Mouse (Mus musculus): ENCODE measurements around the gene Pigo. TPM values are rescaled to one million over a fixed set of nuclear protein-coding genes. Genes with fewer than 3 reads are reported as not detected.

The Pigo gene
- polyA plus RNA-seq, 1 experiment, result 8.0 TPM

DNA sequence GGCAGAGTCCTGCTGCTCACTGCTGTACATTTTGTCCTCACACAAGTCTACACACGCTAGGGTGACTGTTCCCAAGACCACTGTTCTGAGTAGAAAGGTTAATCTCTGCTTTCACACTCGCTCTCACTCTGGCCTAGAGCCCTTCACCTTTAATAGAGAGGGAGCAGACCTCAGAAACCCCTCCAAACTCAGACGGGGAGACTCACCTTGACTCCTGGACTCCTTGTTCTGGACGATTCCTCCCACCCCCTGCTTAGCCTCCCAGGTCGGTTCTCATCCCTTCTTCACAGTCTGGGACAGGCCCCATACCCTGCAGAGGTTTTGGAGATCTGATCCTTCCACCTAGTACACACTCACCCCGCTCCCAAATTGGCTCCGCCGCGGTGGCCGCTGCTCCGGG is 14.0 kb upstream of the Pigo start:
- Histone ChIP-seq H3K79me2 (ENCODE audit: control insufficient read depth, insufficient read depth) (peaks cover 7% of the 10 kb centered on the region), H3K36me3 (ENCODE audit: control insufficient read depth, insufficient read depth) (peaks cover 4% of the 10 kb centered on the region), H3K4me2 (ENCODE audit: low read depth) (peak overlapping the region; percentile 83), H3ac (ENCODE audit: control insufficient read depth, insufficient read length) (peak overlapping the region; percentile 14), H3K4me3 (peak overlapping the region; percentile 73), H3K27me3 (ENCODE audit: control insufficient read depth, insufficient read depth, insufficient read length) (no peaks in the 10 kb centered on the region)
- TF ChIP-seq USF1 (IDR thresholded peaks at IDR 0.05; ENCODE audit: low read depth), result no peak
- no peak for TF ChIP-seq MAX (IDR thresholded peaks at IDR 0.05; ENCODE audit: low read depth)
- no peak for TF ChIP-seq MYOG (IDR thresholded peaks at IDR 0.05; ENCODE audit: control insufficient read depth in 1 of 3, insufficient read depth in 1 of 3, insufficient read length in 2 of 3, low read depth in 2 of 3)
- no peak for TF ChIP-seq MYOD1 (IDR thresholded peaks at IDR 0.05; ENCODE audit: control insufficient read depth in 1 of 3, insufficient read length in 2 of 3, low read depth in 2 of 3)
- no peak for TF ChIP-seq POLR2AphosphoS2 (IDR thresholded peaks at IDR 0.05; ENCODE audit: insufficient read length, low read depth)
- TF ChIP-seq SRF (IDR thresholded peaks at IDR 0.05; ENCODE audit: control insufficient read depth, insufficient read length, low read depth), result no peak
- no peak for TF ChIP-seq TCF12 (IDR thresholded peaks at IDR 0.05; ENCODE audit: insufficient read depth, poor library complexity, severe bottlenecking)
- TF ChIP-seq CEBPB (IDR thresholded peaks at IDR 0.05; ENCODE audit: insufficient read depth, poor library complexity, severe bottlenecking), result no peak
- no peak for TF ChIP-seq POLR2A (IDR thresholded peaks at IDR 0.05; ENCODE audit: insufficient read length, low read depth)
- TF ChIP-seq TCF3 (IDR thresholded peaks at IDR 0.05; ENCODE audit: insufficient read length, low read depth), result no peak
- TF ChIP-seq E2F4 (IDR thresholded peaks at IDR 0.05; ENCODE audit: insufficient read depth), result no peak
- no peak for TF ChIP-seq REST (IDR thresholded peaks at IDR 0.05; ENCODE audit: insufficient read depth, insufficient read length)

DNA sequence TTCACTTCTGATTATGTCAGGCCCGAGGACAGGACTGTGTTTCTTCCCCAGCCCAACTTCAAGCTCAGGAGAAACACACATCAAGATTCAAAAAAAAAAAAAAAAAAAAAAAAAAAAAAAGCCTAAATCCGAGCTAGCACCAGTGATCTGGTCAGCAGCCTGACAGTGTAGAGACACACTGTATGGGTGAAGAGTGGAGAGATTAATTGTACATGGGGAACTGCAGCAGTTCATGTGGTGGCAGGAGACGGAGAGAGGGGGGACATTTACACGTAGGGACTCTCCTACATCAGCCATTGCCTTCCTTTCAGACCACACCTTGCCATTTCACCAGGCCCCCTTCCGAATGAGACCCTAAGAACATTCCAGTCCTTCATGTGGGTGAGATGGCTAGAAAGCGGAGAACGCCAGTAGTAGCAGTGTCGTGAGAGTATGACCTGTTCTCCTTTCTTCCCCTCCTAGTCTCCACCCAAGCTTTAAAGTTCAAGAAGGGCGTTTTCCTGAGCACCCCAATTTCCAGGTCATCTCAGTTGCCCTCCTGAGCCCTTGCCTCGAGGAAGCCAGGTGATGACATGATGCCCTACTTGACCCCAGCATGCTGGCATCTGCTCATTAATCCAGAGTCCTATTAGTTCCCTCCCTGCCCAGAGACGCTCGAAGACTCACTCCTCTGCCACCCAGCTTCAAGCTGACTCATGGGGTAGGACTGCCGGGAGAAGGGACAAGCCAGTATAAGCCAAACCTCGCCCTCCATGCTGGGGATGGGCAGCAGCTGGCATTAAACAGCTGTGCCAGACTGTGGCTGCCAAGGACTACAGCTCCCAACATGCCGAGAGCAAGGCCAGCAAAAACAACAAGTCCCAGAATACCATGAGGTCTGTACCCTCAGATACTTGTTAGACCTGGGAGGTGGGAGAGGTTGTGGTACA is 13.2 kb upstream of the Pigo start:
- Histone ChIP-seq H3ac (ENCODE audit: control insufficient read depth, insufficient read length) (peak overlapping the region; percentile 14), H3K27me3 (ENCODE audit: control insufficient read depth, insufficient read depth, insufficient read length) (no peaks in the 10 kb centered on the region), H3K4me2 (ENCODE audit: low read depth) (peak overlapping the region; percentile 83), H3K36me3 (ENCODE audit: control insufficient read depth, insufficient read depth) (peaks cover 10% of the 10 kb centered on the region), H3K4me3 (peak overlapping the region; percentile 73), H3K79me2 (ENCODE audit: control insufficient read depth, insufficient read depth) (peaks cover 7% of the 10 kb centered on the region)
- TF ChIP-seq E2F4 (IDR thresholded peaks at IDR 0.05; ENCODE audit: insufficient read depth) (no peak), POLR2A (IDR thresholded peaks at IDR 0.05; ENCODE audit: insufficient read length, low read depth) (peak; percentile 56), USF1 (IDR thresholded peaks at IDR 0.05; ENCODE audit: low read depth) (no peak), MYOD1 (IDR thresholded peaks at IDR 0.05; ENCODE audit: control insufficient read depth in 1 of 3, insufficient read length in 2 of 3, low read depth in 2 of 3) (peak; percentile 84 to 98 (median 98)), POLR2AphosphoS2 (IDR thresholded peaks at IDR 0.05; ENCODE audit: insufficient read length, low read depth) (peak; percentile 59), TCF12 (IDR thresholded peaks at IDR 0.05; ENCODE audit: insufficient read depth, poor library complexity, severe bottlenecking) (peak; percentile 90), REST (IDR thresholded peaks at IDR 0.05; ENCODE audit: insufficient read depth, insufficient read length) (no peak), TCF3 (IDR thresholded peaks at IDR 0.05; ENCODE audit: insufficient read length, low read depth) (peak; percentile 93), MYOG (IDR thresholded peaks at IDR 0.05; ENCODE audit: control insufficient read depth in 1 of 3, insufficient read depth in 1 of 3, insufficient read length in 2 of 3, low read depth in 2 of 3) (peak; percentile 94 to 99 (median 98)), CEBPB (IDR thresholded peaks at IDR 0.05; ENCODE audit: insufficient read depth, poor library complexity, severe bottlenecking) (no peak), MAX (IDR thresholded peaks at IDR 0.05; ENCODE audit: low read depth) (no peak), SRF (IDR thresholded peaks at IDR 0.05; ENCODE audit: control insufficient read depth, insufficient read length, low read depth) (peak; percentile 58)

- TF ChIP-seq SRF (IDR thresholded peaks at IDR 0.05; ENCODE audit: control insufficient read depth, insufficient read length, low read depth) (peak; percentile 92), MYOG (IDR thresholded peaks at IDR 0.05; ENCODE audit: control insufficient read depth in 1 of 3, insufficient read depth in 1 of 3, insufficient read length in 2 of 3, low read depth in 2 of 3) (peak in 2 of 3 experiments; percentile 13 to 36), TCF3 (IDR thresholded peaks at IDR 0.05; ENCODE audit: insufficient read length, low read depth) (no peak), CEBPB (IDR thresholded peaks at IDR 0.05; ENCODE audit: insufficient read depth, poor library complexity, severe bottlenecking) (no peak), MYOD1 (IDR thresholded peaks at IDR 0.05; ENCODE audit: control insufficient read depth in 1 of 3, insufficient read length in 2 of 3, low read depth in 2 of 3) (peak in 2 of 3 experiments; percentile 68 to 75)
- Histone ChIP-seq H3K4me3 (peak overlapping the region; percentile 73), H3K4me2 (ENCODE audit: low read depth) (peak overlapping the region; percentile 83), H3K36me3 (ENCODE audit: control insufficient read depth, insufficient read depth) (peaks cover 16% of the 10 kb centered on the region), H3K27me3 (ENCODE audit: control insufficient read depth, insufficient read depth, insufficient read length) (no peaks in the 10 kb centered on the region), H3K79me2 (ENCODE audit: control insufficient read depth, insufficient read depth) (peaks cover 7% of the 10 kb centered on the region), H3ac (ENCODE audit: control insufficient read depth, insufficient read length) (no peak overlapping the region)
These were observed 12.4 kb upstream of the Pigo start for GRCm38 (mm10) chr4:43037860-43038566.

DNA sequence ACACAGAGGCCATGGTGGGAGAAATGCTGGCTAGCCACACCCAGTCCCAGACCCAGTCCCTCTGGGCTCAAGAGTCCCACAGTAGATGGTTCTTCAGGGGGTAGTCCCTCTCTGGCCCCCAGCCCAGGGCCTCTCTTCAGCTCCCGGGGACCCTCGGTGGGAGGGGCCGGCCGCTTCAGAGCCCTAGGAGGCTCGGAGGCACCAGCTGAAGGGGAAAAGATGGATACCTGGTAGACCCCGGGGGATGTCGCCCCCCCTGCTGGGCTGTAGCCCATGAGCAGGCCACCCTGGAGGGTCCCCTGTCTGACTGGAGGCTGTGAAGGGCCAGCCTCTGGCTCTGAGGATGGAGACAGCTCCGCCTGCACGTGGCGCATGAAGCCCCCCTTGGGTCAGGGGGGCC is 10.7 kb upstream of the Pigo start:
- TF ChIP-seq MYOG (IDR thresholded peaks at IDR 0.05; ENCODE audit: control insufficient read depth in 1 of 3, insufficient read depth in 1 of 3, insufficient read length in 2 of 3, low read depth in 2 of 3), result no peak
- TF ChIP-seq MAX (IDR thresholded peaks at IDR 0.05; ENCODE audit: low read depth), result no peak
- no peak for TF ChIP-seq SRF (IDR thresholded peaks at IDR 0.05; ENCODE audit: control insufficient read depth, insufficient read length, low read depth)
- no peak for TF ChIP-seq TCF12 (IDR thresholded peaks at IDR 0.05; ENCODE audit: insufficient read depth, poor library complexity, severe bottlenecking)
- TF ChIP-seq POLR2A (IDR thresholded peaks at IDR 0.05; ENCODE audit: insufficient read length, low read depth), result no peak
- no peak for TF ChIP-seq REST (IDR thresholded peaks at IDR 0.05; ENCODE audit: insufficient read depth, insufficient read length)
- no peak for TF ChIP-seq E2F4 (IDR thresholded peaks at IDR 0.05; ENCODE audit: insufficient read depth)
- no peak for TF ChIP-seq TCF3 (IDR thresholded peaks at IDR 0.05; ENCODE audit: insufficient read length, low read depth)
- no peak for TF ChIP-seq CEBPB (IDR thresholded peaks at IDR 0.05; ENCODE audit: insufficient read depth, poor library complexity, severe bottlenecking)
- no peak for TF ChIP-seq POLR2AphosphoS2 (IDR thresholded peaks at IDR 0.05; ENCODE audit: insufficient read length, low read depth)
- no peak for TF ChIP-seq USF1 (IDR thresholded peaks at IDR 0.05; ENCODE audit: low read depth)
- no peak for TF ChIP-seq MYOD1 (IDR thresholded peaks at IDR 0.05; ENCODE audit: control insufficient read depth in 1 of 3, insufficient read length in 2 of 3, low read depth in 2 of 3)
- Histone ChIP-seq H3ac (ENCODE audit: control insufficient read depth, insufficient read length) (no peak overlapping the region), H3K36me3 (ENCODE audit: control insufficient read depth, insufficient read depth) (peaks cover 16% of the 10 kb centered on the region), H3K27me3 (ENCODE audit: control insufficient read depth, insufficient read depth, insufficient read length) (no peaks in the 10 kb centered on the region), H3K79me2 (ENCODE audit: control insufficient read depth, insufficient read depth) (peaks cover 7% of the 10 kb centered on the region), H3K4me3 (no peak overlapping the region), H3K4me2 (ENCODE audit: low read depth) (no peak overlapping the region)
